Mouse (Mus musculus): ENCODE results near the gene Gm1110. TPM values are rescaled to one million over a fixed set of nuclear protein-coding genes. Genes with fewer than 3 reads are reported as not detected.

Gm1110 gene
- polyA plus RNA-seq, 1 experiment from 2014 or later = not detected

- no peaks in the 10 kb centered on the region for H3K36me3 ChIP-seq (ENCODE audit: insufficient read depth, low read length)
- ATAC-seq (replicated peaks; ENCODE audit: low FRiP score, low read depth) = no peak
- H3K9ac ChIP-seq (ENCODE audit: low read depth, low read length) = no peak within 1 kb of the TSS
- H3K4me1 ChIP-seq (replicated peaks; ENCODE audit: insufficient read depth, low read length) = no peaks in the 10 kb centered on the region
- TF ChIP-seq CTCF (IDR thresholded peaks at IDR 0.05; ENCODE audit: low read depth) = no peak
- DNase-seq (ENCODE audit: low spot score) = no peak
- H3K27ac ChIP-seq = no peak within 1 kb of the TSS
- no peaks in the 10 kb centered on the region for H3K9me3 ChIP-seq (replicated peaks; ENCODE audit: low read length)
- H3K27me3 ChIP-seq (ENCODE audit: insufficient read depth, low read length) = no peaks in the 10 kb centered on the region
- H3K4me3 ChIP-seq (replicated peaks; ENCODE audit: low read depth, low read length) = no peak within 1 kb of the TSS
- H3K4me2 ChIP-seq (ENCODE audit: low read length) = no peak within 1 kb of the TSS
- 60% methylated on average over 5 of the region's 5 CpGs for WGBS
Observed at GRCm38 (mm10) chr9:26860751-26861150, 62.2 kb downstream of the Gm1110 start, which contains the start of gene Glb1l3. Glb1l3 (minus strand) TSS chr9:26860890.

- Histone ChIP-seq H3K9ac (ENCODE audit: low read depth, low read length) (no peak overlapping the region), H3K4me2 (ENCODE audit: low read length) (no peak overlapping the region), H3K27ac (no peak overlapping the region), H3K36me3 (ENCODE audit: insufficient read depth, low read length) (no peaks in the 10 kb centered on the region), H3K4me3 (replicated peaks; ENCODE audit: low read depth, low read length) (no peak overlapping the region), H3K4me1 (replicated peaks; ENCODE audit: insufficient read depth, low read length) (no peaks in the 10 kb centered on the region), H3K9me3 (replicated peaks; ENCODE audit: low read length) (no peaks in the 10 kb centered on the region), H3K27me3 (ENCODE audit: insufficient read depth, low read length) (no peaks in the 10 kb centered on the region)
- no peak for TF ChIP-seq CTCF (IDR thresholded peaks at IDR 0.05; ENCODE audit: low read depth)
- whole genome bisulfite sequencing = 77% methylated on average over 3 of the region's 3 CpGs
- DNase-seq (ENCODE audit: low spot score) = no peak
- no peak for ATAC-seq (replicated peaks; ENCODE audit: low FRiP score, low read depth)
Observed at GRCm38 (mm10) chr9:26831089-26831488, 91.8 kb downstream of the Gm1110 start.

Other genes starting within 250 kb of the Gm1110 start
- 0.08 TPM in 1 of 2 replicates, not detected in the other for gene B3gat1, start 189.4 kb downstream of the Gm1110 start, polyA plus RNA-seq (2015; fragmentation: Nextera tagmentation; extraction: Ambion mirVana)
- 47.5 and 50.2 TPM in 2 replicates for gene Glb1l2, start 116.6 kb downstream of the Gm1110 start, polyA plus RNA-seq (2015; fragmentation: Nextera tagmentation; extraction: Ambion mirVana)
- gene Glb1l3, start 62.2 kb downstream of the Gm1110 start, polyA plus RNA-seq (2015; fragmentation: Nextera tagmentation; extraction: Ambion mirVana) = not detected in 2 replicates
- gene Acad8, start 76.5 kb upstream of the Gm1110 start, polyA plus RNA-seq (2015; fragmentation: Nextera tagmentation; extraction: Ambion mirVana) = 45.9 and 52.2 TPM in 2 replicates
- 153 and 154 TPM in 2 replicates for gene Thyn1, start 76.6 kb upstream of the Gm1110 start, polyA plus RNA-seq (2015; fragmentation: Nextera tagmentation; extraction: Ambion mirVana)
- 27.7 and 28.1 TPM in 2 replicates for gene Vps26b, start 107.0 kb upstream of the Gm1110 start, polyA plus RNA-seq (2015; fragmentation: Nextera tagmentation; extraction: Ambion mirVana)
- gene Ncapd3, start 107.1 kb upstream of the Gm1110 start, polyA plus RNA-seq (2015; fragmentation: Nextera tagmentation; extraction: Ambion mirVana) = 13.0 and 15.3 TPM in 2 replicates
- gene Jam3, start 232.3 kb upstream of the Gm1110 start, polyA plus RNA-seq (2015; fragmentation: Nextera tagmentation; extraction: Ambion mirVana) = 56.8 TPM in 2 replicates

All from kidney, postnatal 0 days (tissue).